Mouse (Mus musculus): ENCODE results near the gene Rag2. TPM values are rescaled to one million over a fixed set of nuclear protein-coding genes. Genes with fewer than 3 reads are reported as not detected.

The Rag2 gene
- polyA plus RNA-seq, 1 experiment = not detected

GRCm38 (mm10) chr2:101624011-101624410 is 507 bp upstream of the Rag2 start:
- DNase-seq (ENCODE audit: low read depth) = no peak

GRCm38 (mm10) chr2:101627227-101627626 is 2.7 kb downstream of the Rag2 start:
- no peak for DNase-seq (ENCODE audit: low read depth)

GRCm38 (mm10) chr2:101628297-101629236 is 4.0 kb downstream of the Rag2 start:
- DNase-seq (ENCODE audit: low read depth) = peak; percentile 99

DNA sequence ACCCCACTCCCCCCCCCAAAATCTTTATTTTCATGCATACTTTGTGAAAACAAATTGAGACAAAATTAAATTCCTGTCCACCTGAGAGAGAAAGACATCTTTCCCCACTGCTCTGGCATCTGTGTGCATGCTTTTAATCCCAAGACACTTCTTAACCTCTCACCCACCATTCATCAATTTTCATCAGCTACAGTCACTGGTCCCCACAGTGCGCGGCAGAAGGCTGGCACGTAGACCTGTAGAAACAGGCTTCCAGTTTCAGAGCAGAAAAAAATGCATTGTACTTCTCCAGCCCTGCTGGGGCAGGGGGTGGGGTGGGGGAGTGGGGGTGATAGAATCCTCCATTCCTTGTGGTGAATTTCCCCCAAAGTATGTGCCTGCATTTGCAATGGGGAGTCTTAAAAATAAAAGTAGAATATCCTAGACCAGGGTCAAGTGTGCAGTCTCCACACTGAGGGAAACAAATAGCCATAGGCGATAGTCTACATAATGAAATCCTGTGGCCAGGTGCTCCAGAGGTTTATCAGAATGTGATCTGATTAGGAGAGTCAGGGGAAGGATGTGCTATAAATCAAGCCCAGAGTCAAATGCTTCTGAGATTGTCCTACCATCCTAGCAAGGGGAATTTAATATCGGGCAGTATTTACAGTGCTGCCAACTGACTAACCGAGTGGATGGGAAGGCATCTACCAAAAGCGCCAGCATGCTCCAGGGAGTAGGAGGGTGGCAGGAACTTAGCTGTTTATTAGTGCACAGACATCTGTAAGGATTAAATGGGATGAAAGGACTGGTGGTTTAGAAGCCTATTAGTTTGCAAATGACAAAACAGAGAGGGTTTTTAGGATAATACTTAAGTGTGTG is 14.7 kb downstream of the Rag2 start:
- DNase-seq (ENCODE audit: low read depth) = no peak

GRCm38 (mm10) chr2:101639840-101640350 is 15.4 kb downstream of the Rag2 start:
- DNase-seq (ENCODE audit: low read depth) = no peak

DNA sequence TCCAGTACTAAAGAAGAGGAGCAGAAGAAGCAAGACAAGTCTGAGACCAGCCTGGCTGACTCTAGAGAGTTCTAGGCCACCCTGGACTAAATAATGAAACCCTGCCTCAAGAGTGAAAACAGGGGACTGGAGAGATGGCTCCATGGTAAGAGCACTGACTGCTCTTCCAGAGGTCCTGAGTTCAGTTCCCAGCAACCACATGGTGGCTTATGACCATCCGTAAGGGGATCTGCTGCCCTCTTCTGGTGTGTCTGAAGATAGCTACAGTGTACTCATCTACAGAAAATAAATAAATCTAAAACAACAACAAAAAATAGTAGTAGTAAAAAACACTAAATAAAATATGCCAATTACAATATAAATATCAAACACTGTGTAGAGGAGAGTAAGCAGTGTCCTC is 21.3 kb downstream of the Rag2 start:
- no peak for DNase-seq (ENCODE audit: low read depth)

- DNase-seq (ENCODE audit: low read depth) = no peak
Observed at GRCm38 (mm10) chr2:101648361-101648760, 23.8 kb downstream of the Rag2 start.

- DNase-seq (ENCODE audit: low read depth) = no peak
Observed at GRCm38 (mm10) chr2:101649114-101649671, 24.7 kb downstream of the Rag2 start, which contains the start of the genes Rag1 and B230118H07Rik. Gene Rag1, minus strand, starts transcription at chr2:101649501. Gene B230118H07Rik, minus strand, starts transcription at chr2:101649532.

DNA sequence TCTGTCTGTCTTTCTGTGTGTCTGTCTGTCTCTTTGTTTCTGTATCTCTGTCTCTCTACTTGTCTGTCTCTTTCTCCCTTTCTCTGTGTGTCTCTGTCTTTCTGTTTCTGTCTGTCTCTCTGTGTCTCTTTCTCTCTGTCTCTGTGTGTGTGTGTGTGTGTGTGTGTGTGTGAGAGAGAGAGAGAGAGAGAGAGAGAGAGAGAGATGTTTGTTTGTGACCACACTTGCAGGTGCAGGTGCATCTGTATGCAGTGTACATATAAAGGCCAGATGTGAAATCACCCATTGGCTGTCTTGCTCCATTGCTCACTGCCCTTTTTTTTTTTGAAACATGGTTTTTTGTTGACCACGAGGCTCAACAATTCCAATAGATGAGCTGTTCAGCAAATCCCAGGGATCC is 25.9 kb downstream of the Rag2 start:
- DNase-seq (ENCODE audit: low read depth) = no peak

DNA sequence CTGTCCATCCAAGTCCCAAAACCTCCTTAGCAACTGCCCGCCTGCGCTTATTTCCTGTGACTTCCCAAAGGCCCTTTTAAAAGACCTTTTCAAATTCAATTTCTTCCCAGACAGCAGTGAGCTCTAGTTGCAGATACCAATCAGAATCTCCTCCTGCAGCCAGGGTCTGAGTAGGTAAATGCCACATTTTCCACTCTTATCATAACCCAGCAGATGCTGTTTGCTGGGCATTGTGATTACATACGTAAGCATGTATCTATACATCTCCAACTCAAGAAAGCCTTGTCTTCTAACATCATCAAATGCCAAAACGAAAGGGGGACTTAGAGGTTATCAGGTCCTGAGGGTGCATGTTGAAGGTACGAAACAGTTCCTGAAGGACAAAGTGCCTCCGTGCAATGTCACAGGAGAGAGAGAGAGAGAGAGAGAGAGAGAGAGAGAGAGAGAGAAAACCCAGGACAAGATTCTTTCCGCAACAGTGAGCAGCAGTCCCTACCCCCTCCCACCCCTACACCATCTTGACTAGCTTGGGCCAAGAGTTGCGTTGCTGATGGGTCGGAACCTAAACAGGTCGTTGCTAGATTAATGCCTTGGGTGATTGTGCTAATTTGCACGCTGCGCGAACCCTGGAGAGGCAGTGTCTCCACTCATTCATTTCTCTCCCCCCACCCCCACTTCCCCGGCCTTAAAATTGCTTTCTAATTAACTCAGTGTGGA is 27.8 kb downstream of the Rag2 start:
- DNase-seq (ENCODE audit: low read depth) = no peak

DNA sequence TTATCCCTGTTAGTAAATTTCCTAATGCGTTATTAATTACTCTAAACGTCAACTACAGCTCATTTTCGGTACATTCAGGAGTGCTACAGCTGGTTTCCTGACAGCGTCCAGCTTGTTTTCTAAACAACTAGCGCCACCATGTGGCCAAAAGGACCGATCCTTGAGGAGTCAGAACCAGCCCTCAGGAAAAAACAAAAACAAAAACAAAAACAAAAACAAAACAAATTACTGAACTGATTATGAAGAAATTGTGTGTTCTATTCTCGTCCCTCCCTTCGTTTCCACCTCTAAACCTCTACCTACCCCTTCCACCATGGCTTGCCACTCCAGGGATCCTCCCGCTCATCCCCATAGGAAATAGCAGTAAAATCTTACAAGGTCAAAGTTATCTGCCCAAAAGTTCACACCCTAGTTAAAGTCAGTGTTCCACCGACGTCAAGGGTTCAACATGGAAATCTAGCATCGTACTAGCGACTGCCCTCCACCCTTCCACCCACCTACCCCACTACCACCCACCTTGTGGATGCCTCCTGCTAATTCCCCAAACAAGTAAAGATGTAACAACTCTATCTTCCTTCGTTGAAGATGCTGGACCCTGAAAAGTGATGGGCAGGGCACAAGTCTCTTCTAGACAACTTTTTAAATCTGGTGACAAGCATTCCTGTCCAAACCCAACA is 28.5 kb downstream of the Rag2 start:
- no peak for DNase-seq (ENCODE audit: low read depth)

GRCm38 (mm10) chr2:101660536-101660935 is 36.0 kb downstream of the Rag2 start:
- no peak for DNase-seq (ENCODE audit: low read depth)

DNA sequence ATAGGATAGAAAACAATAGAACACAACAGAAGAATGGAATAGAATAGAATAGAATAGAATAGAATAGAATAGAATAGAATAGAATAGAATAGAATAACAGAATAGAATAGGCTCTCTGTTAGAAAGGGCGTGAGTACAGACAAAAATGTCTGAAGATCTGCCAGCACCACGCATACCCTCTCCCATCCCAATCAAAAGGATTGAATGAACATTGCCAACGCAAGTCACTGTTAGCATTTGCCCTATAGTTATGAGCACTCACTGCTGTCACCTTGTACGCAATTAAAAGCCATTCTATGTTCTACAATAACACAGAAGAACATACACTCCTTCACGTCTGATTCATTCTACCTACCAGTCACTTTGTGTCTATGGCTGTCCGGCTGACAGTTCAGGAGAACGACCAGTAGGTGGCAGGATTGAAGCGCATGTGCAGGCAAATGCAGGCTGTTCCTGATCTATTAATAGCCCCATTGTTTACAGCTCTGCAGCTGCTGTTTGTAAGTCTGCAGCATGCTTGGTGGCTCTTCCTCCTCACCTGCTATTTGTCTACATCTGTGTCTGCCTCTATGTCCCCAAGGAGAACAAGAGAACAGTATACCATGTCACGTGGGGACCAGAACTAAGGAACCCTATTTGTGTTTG is 40.7 kb downstream of the Rag2 start:
- no peak for DNase-seq (ENCODE audit: low read depth)

DNA sequence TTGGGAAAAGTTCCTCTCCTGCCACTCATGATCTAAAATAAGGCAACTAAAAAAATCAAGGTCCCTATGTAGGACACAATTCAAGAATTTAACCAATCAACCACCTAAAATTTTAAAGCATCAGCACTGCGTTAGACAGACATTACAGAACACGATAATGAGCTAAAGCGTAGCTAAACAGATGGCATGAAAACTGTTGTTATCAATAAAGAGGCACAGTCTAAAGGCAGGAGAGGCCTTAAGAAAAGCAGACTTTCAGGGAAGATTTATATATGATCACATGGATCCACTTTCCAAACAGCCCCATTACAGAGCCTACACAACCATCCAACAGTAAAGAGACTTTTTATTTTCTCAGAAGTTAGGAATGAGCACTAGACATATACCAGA is 41.2 kb downstream of the Rag2 start:
- no peak for DNase-seq (ENCODE audit: low read depth)

- DNase-seq (ENCODE audit: low read depth) = no peak
Observed at GRCm38 (mm10) chr2:101668751-101669150, 44.2 kb downstream of the Rag2 start.

DNA sequence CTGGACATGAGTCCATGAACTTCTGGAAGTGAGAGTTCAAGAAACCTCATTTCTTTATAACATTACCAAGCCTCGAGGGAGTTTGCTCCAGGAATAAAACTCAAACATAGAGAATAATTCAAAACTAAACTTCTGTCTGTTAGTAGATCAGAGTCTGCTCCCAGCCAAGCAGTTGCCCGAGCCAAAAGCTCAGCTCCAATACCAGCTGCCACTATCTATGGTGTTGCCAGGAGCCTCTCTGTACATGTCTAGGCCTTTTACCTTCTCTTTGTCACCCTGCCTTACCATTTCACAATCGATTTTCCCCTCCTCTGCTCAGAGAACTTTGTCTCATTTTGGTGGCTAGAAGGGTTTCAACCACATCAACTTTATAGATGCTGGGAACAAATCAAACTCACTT is 49.0 kb downstream of the Rag2 start:
- no peak for DNase-seq (ENCODE audit: low read depth)

GRCm38 (mm10) chr2:101678236-101679021 is 53.9 kb downstream of the Rag2 start, which contains the start of gene Traf6:
Gene Traf6, plus strand, starts transcription at chr2:101678429.
- no peak for DNase-seq (ENCODE audit: low read depth)

DNA sequence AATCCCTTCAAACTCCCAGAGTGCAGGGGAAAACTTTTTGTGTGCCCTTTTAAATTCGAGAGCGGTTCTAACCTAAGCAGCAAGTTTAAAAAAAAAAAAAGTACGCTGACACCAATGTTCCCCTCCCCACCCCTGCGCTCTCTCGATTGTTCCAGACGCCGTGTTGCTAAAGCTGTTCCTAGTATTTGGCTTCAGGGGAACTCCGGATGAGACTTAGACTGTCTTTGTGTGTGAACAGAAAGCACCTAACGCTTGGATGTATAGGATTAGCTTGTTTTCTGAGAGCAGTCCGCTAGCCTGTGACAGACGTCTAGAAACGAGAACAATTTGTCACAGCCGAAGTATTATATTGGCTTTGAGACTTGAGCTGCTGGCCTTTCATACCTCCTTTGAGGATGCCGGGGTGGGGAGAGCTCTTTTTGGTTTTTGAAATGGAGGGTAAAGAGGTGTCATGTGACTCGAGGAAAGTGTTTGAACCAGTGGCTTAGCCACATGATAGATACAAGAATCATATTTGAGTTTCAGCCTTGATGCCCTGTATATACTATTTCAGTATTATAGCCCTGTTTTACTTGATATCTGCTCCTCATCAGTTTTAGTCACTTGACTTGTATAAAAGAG is 54.8 kb downstream of the Rag2 start:
- DNase-seq (ENCODE audit: low read depth) = no peak
